Mouse (Mus musculus): Measurements from ENCODE around the gene Gm20388. TPM values are rescaled to one million over a fixed set of nuclear protein-coding genes. Genes with fewer than 3 reads are reported as not detected.

Gene Gm20388
- polyA plus RNA-seq, 1 experiment: 23.9 TPM

GRCm38 (mm10) chr8:122157689-122158088 is 2247.0 kb downstream of the Gm20388 start:
- Histone ChIP-seq H3K27ac (ENCODE audit: insufficient read depth, low read length) (no peak overlapping the region), H3K4me1 (ENCODE audit: control insufficient read depth, insufficient read depth, low read length) (no peaks in the 10 kb centered on the region), H3K4me3 (ENCODE audit: insufficient read depth, low read length) (no peak overlapping the region)
- no peak for TF ChIP-seq POLR2A (IDR thresholded peaks at IDR 0.05; ENCODE audit: extremely low read depth, insufficient read depth, low read length)
- TF ChIP-seq CTCF (IDR thresholded peaks at IDR 0.05; ENCODE audit: extremely low read depth, insufficient read depth, low read length): no peak

- no peak for TF ChIP-seq CTCF (IDR thresholded peaks at IDR 0.05; ENCODE audit: extremely low read depth, insufficient read depth, low read length)
- no peak for TF ChIP-seq POLR2A (IDR thresholded peaks at IDR 0.05; ENCODE audit: extremely low read depth, insufficient read depth, low read length)
- H3K4me1 ChIP-seq (ENCODE audit: control insufficient read depth, insufficient read depth, low read length): no peaks in the 10 kb centered on the region
- H3K27ac ChIP-seq (ENCODE audit: insufficient read depth, low read length): no peak overlapping the region
- no peak overlapping the region for H3K4me3 ChIP-seq (ENCODE audit: insufficient read depth, low read length)
These were observed 2249.5 kb downstream of the Gm20388 start for GRCm38 (mm10) chr8:122160165-122160564.

GRCm38 (mm10) chr8:122162992-122163391 is 2252.4 kb downstream of the Gm20388 start:
- Histone ChIP-seq H3K27ac (ENCODE audit: insufficient read depth, low read length) (no peak overlapping the region), H3K4me3 (ENCODE audit: insufficient read depth, low read length) (no peak overlapping the region), H3K4me1 (ENCODE audit: control insufficient read depth, insufficient read depth, low read length) (no peaks in the 10 kb centered on the region)
- TF ChIP-seq CTCF (IDR thresholded peaks at IDR 0.05; ENCODE audit: extremely low read depth, insufficient read depth, low read length) (peak; percentile 64), POLR2A (IDR thresholded peaks at IDR 0.05; ENCODE audit: extremely low read depth, insufficient read depth, low read length) (no peak)

GRCm38 (mm10) chr8:122167204-122167860 is 2256.7 kb downstream of the Gm20388 start:
- no peak overlapping the region for H3K4me3 ChIP-seq (ENCODE audit: insufficient read depth, low read length)
- no peak overlapping the region for H3K27ac ChIP-seq (ENCODE audit: insufficient read depth, low read length)
- H3K4me1 ChIP-seq (ENCODE audit: control insufficient read depth, insufficient read depth, low read length): no peaks in the 10 kb centered on the region
- TF ChIP-seq CTCF (IDR thresholded peaks at IDR 0.05; ENCODE audit: extremely low read depth, insufficient read depth, low read length): no peak
- no peak for TF ChIP-seq POLR2A (IDR thresholded peaks at IDR 0.05; ENCODE audit: extremely low read depth, insufficient read depth, low read length)

GRCm38 (mm10) chr8:122169446-122169845 is 2258.8 kb downstream of the Gm20388 start:
- TF ChIP-seq CTCF (IDR thresholded peaks at IDR 0.05; ENCODE audit: extremely low read depth, insufficient read depth, low read length) (no peak), POLR2A (IDR thresholded peaks at IDR 0.05; ENCODE audit: extremely low read depth, insufficient read depth, low read length) (no peak)
- Histone ChIP-seq H3K27ac (ENCODE audit: insufficient read depth, low read length) (no peak overlapping the region), H3K4me3 (ENCODE audit: insufficient read depth, low read length) (no peak overlapping the region), H3K4me1 (ENCODE audit: control insufficient read depth, insufficient read depth, low read length) (no peaks in the 10 kb centered on the region)

- H3K27ac ChIP-seq (ENCODE audit: insufficient read depth, low read length): no peak overlapping the region
- TF ChIP-seq CTCF (IDR thresholded peaks at IDR 0.05; ENCODE audit: extremely low read depth, insufficient read depth, low read length) (no peak), POLR2A (IDR thresholded peaks at IDR 0.05; ENCODE audit: extremely low read depth, insufficient read depth, low read length) (no peak)
- no peaks in the 10 kb centered on the region for H3K4me1 ChIP-seq (ENCODE audit: control insufficient read depth, insufficient read depth, low read length)
- H3K4me3 ChIP-seq (ENCODE audit: insufficient read depth, low read length): no peak overlapping the region
These were observed 2261.2 kb downstream of the Gm20388 start for GRCm38 (mm10) chr8:122171823-122172222.

- H3K27ac ChIP-seq (ENCODE audit: insufficient read depth, low read length): no peak overlapping the region
- TF ChIP-seq POLR2A (IDR thresholded peaks at IDR 0.05; ENCODE audit: extremely low read depth, insufficient read depth, low read length) (no peak), CTCF (IDR thresholded peaks at IDR 0.05; ENCODE audit: extremely low read depth, insufficient read depth, low read length) (0 out of 2 replicates have a peak, but pooled peaks have one; percentile 10)
- no peak overlapping the region for H3K4me3 ChIP-seq (ENCODE audit: insufficient read depth, low read length)
- H3K4me1 ChIP-seq (ENCODE audit: control insufficient read depth, insufficient read depth, low read length): no peaks in the 10 kb centered on the region
These were observed 2263.7 kb downstream of the Gm20388 start for GRCm38 (mm10) chr8:122174133-122174930.

GRCm38 (mm10) chr8:122178392-122178890 is 2267.8 kb downstream of the Gm20388 start:
- TF ChIP-seq POLR2A (IDR thresholded peaks at IDR 0.05; ENCODE audit: extremely low read depth, insufficient read depth, low read length) (no peak), CTCF (IDR thresholded peaks at IDR 0.05; ENCODE audit: extremely low read depth, insufficient read depth, low read length) (no peak)
- Histone ChIP-seq H3K4me1 (ENCODE audit: control insufficient read depth, insufficient read depth, low read length) (no peaks in the 10 kb centered on the region), H3K27ac (ENCODE audit: insufficient read depth, low read length) (no peak overlapping the region), H3K4me3 (ENCODE audit: insufficient read depth, low read length) (no peak overlapping the region)

GRCm38 (mm10) chr8:122179354-122179753 is 2268.7 kb downstream of the Gm20388 start:
- no peak for TF ChIP-seq POLR2A (IDR thresholded peaks at IDR 0.05; ENCODE audit: extremely low read depth, insufficient read depth, low read length)
- no peak for TF ChIP-seq CTCF (IDR thresholded peaks at IDR 0.05; ENCODE audit: extremely low read depth, insufficient read depth, low read length)
- no peaks in the 10 kb centered on the region for H3K4me1 ChIP-seq (ENCODE audit: control insufficient read depth, insufficient read depth, low read length)
- H3K4me3 ChIP-seq (ENCODE audit: insufficient read depth, low read length): no peak overlapping the region
- no peak overlapping the region for H3K27ac ChIP-seq (ENCODE audit: insufficient read depth, low read length)

Data from cortical plate, adult 2 months (tissue).